Mouse (Mus musculus) ovary, adult 18-20 months (tissue): ENCODE data around the gene Cldn14.

Experiments used
- DNase-seq: peaks from one replicate; pipeline ENCODE4 v3.0.0; 2022; ENCODE audit warnings: low spot score, mixed read lengths

Gene Cldn14

GRCm38 (mm10) chr16:93912808-93913207 lies 95.8 kb downstream of the Cldn14 start:
- DNase-seq = no peak

GRCm38 (mm10) chr16:93912158-93912557 lies 96.5 kb downstream of the Cldn14 start:
- no peak for DNase-seq

GRCm38 (mm10) chr16:93910735-93911665 lies 97.6 kb downstream of the Cldn14 start:
- DNase-seq = no peak

- DNase-seq = no peak
Observed at GRCm38 (mm10) chr16:93909936-93910335, 98.7 kb downstream of the Cldn14 start.

- DNase-seq = no peak
Observed at GRCm38 (mm10) chr16:93908196-93908595, 100.4 kb downstream of the Cldn14 start.

DNA sequence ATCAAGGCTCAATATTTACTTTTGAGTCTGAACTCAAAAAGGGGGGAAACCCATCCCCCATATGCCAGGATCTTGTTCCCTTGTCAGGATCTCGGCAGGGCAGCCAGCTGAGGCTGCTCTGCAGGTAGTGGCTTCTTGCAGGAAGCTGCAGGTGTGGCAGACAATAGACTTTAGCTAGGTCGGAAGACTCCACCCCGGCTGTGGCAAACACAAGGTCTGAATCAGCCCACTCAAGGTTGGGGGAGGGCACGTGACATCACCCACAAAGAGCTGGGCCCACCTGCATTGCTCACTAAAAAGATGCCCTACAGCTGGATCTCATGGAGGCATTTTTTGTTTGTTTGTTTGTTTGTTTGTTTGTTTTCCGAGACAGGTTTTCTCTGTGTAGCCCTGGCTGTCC lies 100.9 kb downstream of the Cldn14 start:
- no peak for DNase-seq

GRCm38 (mm10) chr16:93906156-93907014 lies 102.3 kb downstream of the Cldn14 start:
- no peak for DNase-seq

- no peak for DNase-seq
Observed at GRCm38 (mm10) chr16:93903027-93903426, 105.6 kb downstream of the Cldn14 start.

DNA sequence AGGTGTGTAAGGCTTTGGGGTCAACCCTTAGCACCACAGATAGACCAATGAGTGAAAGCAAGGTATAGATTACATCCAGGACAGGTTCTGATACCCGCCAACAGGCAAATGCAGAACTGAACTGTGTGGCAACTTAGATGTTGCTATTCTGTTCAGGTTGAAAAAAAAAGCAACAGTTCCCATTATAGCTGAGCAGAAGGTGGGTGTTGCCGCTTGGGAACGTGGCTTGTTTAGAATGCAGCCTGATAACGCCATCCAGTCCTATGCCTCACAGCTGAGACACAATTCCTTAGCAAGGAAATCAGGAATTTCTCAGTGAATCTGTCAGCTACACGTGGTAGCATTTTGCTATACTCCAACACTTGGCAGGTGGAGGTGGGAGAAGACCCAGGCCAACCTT lies 115.4 kb downstream of the Cldn14 start:
- no peak for DNase-seq

DNA sequence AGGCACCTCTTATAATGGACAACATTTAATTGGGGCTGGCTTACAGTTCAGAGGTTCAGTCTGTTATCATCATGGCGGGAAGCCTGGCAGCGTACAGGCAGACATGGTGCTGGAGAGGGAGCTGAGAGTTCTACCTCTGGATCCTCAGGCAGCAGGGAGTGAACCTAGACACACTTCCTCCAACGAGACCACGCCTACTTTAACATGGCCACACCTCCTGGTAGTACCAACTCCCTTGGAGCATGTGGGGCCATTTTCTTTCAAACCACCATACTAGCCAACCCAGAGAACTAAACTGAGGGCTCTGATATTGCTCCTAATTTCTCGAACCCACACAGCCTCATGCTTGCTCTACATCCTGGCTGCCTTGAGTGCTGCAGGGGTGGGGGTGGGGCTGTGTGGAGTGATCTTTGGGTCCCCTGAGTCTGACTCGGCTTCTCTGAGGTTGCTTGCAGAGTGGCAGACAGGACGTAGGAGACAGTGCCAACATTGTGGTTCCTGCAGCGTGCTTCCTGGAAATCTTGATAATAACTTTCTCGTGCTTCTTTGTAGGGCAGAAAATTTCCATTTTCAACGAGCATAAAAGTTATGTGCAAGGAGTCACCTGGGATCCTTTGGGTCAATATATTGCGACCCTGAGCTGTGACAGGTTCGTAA lies 117.6 kb downstream of the Cldn14 start:
- no peak for DNase-seq

DNA sequence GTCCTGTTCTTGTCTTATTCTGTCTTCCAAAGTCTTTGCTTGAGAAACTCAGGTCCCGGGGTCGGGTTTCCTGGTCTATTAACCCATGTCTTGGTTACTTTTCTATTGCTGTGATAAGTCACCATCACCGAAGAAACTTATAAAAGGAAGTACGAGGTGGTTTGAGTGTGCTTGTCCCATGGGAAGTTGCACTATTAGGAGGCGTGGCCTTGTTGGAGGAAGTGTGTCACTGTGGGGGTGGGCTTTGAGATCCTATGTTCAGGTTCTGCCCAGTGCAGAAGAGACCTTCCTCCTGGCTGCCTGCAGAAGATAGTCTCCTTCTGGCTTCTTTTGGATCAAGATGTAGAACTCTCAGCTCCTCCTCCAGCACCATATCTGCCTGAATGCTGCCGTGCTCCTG lies 120.2 kb downstream of the Cldn14 start:
- no peak for DNase-seq

- DNase-seq = no peak
Observed at GRCm38 (mm10) chr16:93884722-93885113, 123.9 kb downstream of the Cldn14 start.

DNA sequence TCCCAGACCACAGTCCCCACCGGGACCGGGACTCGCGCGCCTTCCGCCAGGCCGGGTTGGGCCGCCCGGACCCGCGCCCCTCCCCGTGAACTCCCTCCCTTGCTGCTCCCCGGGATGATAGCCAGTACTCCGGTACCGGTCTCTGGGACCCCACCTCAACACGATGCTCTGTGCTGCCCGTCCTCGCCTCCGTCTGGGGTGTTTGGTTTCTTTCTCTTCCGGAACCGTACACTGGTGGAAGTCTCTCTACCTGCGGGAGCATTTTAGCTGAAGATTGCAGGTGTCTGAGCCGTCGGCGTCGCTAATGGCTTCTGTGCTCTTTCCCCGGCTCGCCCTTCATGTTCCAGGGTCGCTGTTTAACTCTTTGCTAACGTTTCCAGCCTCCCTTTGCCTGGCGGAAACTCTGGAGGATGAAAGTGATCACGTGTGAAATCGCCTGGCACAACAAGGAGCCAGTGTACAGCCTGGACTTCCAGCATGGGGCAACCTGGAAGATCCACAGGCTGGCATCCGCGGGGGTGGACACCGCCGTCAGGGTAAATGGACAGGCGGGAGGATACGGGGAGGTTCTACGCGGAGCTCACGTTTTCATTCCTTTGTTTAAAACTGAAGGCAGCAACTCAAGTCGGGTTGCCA lies 124.4 kb downstream of the Cldn14 start:
- no peak for DNase-seq

DNA sequence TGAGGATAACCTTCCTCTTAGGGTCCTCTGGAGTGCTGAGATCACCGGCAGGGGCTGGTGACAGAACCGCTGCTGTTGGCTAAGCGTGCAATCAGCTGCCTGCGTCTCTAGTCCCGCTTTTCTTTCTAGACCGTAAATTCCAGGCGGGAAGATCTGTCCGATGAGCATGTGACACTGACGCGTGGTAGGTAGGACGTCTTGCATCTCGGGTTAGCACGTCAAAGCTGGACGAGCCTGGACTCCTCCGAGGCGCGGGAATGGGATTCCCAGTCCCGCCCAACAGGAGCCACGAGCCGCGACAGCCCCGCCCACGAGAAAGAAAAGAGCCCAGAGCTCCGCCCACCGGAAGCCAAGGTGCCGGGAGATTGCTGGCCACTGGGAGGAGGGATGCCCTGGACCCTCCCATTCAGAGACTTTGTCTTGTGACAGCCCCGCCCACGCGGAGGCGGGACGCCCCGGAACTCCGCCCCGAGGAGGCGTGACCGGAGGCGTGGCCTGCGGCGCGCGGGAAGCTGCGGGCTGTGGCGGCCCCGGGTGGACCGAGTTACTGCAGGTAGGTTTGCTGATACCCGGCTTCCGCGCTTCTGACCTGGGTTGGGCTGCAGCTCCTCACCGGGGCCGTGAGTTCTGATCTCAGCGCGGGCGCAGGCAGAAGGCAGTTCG lies 125.1 kb downstream of the Cldn14 start, which contains the start of gene Chaf1b:
Gene Chaf1b (plus strand): TSS at position 479 of the 663 bp plus-strand sequence.
- peak; percentile 94 for DNase-seq

- no peak for DNase-seq
Observed at GRCm38 (mm10) chr16:93877612-93878380, 130.8 kb downstream of the Cldn14 start.

DNA sequence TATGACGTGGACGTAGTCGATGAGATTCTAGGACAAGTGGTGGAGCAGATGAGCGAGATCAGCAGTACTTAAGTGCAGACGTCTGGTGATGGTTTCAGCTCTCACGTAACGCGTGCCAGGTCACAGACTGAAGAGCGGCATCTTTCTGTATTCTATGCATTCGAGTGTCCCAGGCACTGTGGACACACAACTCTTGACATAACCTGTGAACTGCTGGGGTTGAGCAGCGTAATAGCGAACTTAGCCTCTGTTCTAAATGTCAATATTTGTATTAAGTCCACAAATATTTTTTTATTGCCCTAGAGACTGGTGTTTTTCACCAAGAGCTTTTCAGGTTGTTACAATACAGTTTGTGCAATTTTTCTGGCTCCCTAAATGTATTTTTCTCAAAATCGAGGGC lies 133.8 kb downstream of the Cldn14 start:
- DNase-seq = no peak
